Mouse (Mus musculus) A20 (cell line): ENCODE data around the gene Hist3h2a.
A peak's percentile ranks its signal among the peaks of the same experiment; 100 is the strongest.

Experiments used
- DNase-seq: peaks from one replicate; pipeline ENCODE4 v3.0.0-alpha.2; 2011; ENCODE audit warnings: low read depth, low spot score

Hist3h2a gene

GRCm38 (mm10) chr11:58968551-58968950, 14.1 kb downstream of the Hist3h2a start:
- DNase-seq: no peak

GRCm38 (mm10) chr11:58969027-58969426, 14.5 kb downstream of the Hist3h2a start:
- no peak for DNase-seq

GRCm38 (mm10) chr11:58969659-58970058, 15.2 kb downstream of the Hist3h2a start:
- DNase-seq: peak; percentile 42

- no peak for DNase-seq
Measured at GRCm38 (mm10) chr11:58970831-58971530, 16.5 kb downstream of the Hist3h2a start.

GRCm38 (mm10) chr11:58971796-58972195, 17.3 kb downstream of the Hist3h2a start:
- DNase-seq: no peak

GRCm38 (mm10) chr11:58974414-58974813, 19.9 kb downstream of the Hist3h2a start:
- DNase-seq: no peak

GRCm38 (mm10) chr11:58977150-58977549, 22.7 kb downstream of the Hist3h2a start:
- DNase-seq: peak; percentile 76

- DNase-seq: no peak
Measured at GRCm38 (mm10) chr11:58977607-58978026, 23.1 kb downstream of the Hist3h2a start.

GRCm38 (mm10) chr11:58978027-58978705, 23.7 kb downstream of the Hist3h2a start, which contains the start of gene Trim11:
Gene Trim11 (plus strand): TSS chr11:58978093.
- DNase-seq: peak; percentile 88

- no peak for DNase-seq
Measured at GRCm38 (mm10) chr11:58978706-58979030, 24.2 kb downstream of the Hist3h2a start.

- DNase-seq: peak; percentile 45
Measured at GRCm38 (mm10) chr11:58979183-58979582, 24.7 kb downstream of the Hist3h2a start.

- no peak for DNase-seq
Measured at GRCm38 (mm10) chr11:58979661-58980060, 25.2 kb downstream of the Hist3h2a start.

- no peak for DNase-seq
Measured at GRCm38 (mm10) chr11:58980381-58980990, 26.0 kb downstream of the Hist3h2a start.

GRCm38 (mm10) chr11:58981541-58982447, 27.3 kb downstream of the Hist3h2a start:
- peak; percentile 93 for DNase-seq

- DNase-seq: peak; percentile 91
Measured at GRCm38 (mm10) chr11:58982471-58983097, 28.1 kb downstream of the Hist3h2a start.

- DNase-seq: no peak
Measured at GRCm38 (mm10) chr11:58983691-58984341, 29.3 kb downstream of the Hist3h2a start.

GRCm38 (mm10) chr11:58984657-58985056, 30.2 kb downstream of the Hist3h2a start:
- no peak for DNase-seq

GRCm38 (mm10) chr11:58985299-58985917, 30.9 kb downstream of the Hist3h2a start:
- DNase-seq: no peak

GRCm38 (mm10) chr11:58989166-58989565, 34.7 kb downstream of the Hist3h2a start:
- DNase-seq: no peak

- no peak for DNase-seq
Measured at GRCm38 (mm10) chr11:58990141-58990540, 35.7 kb downstream of the Hist3h2a start.
